Mouse (Mus musculus): ENCODE results near the gene Sowaha. TPM values are rescaled to one million over a fixed set of nuclear protein-coding genes. Genes with fewer than 3 reads are reported as not detected.
A peak's percentile ranks its signal among the peaks of the same experiment; 100 is the strongest.

Sowaha gene
- polyA plus RNA-seq, 1 experiment from 2014 or later, result 1.6 TPM

GRCm38 (mm10) chr11:53481088-53481730, 1.1 kb upstream of the Sowaha start:
- Histone ChIP-seq H3K4me3 (ENCODE audit: low read depth, low read length) (no peak overlapping the region), H3K27ac (ENCODE audit: low read length) (no peak overlapping the region), H3K9me3 (replicated peaks; ENCODE audit: control insufficient read depth, low read length, poor library complexity, severe bottlenecking) (no peaks in the 10 kb centered on the region), H3K4me2 (ENCODE audit: low read length) (no peak overlapping the region), H3K36me3 (ENCODE audit: control insufficient read depth, insufficient read depth, low read length) (no peaks in the 10 kb centered on the region), H3K9ac (ENCODE audit: low read depth, low read length) (no peak overlapping the region), H3K27me3 (ENCODE audit: control insufficient read depth, insufficient read depth, low read depth, low read length) (peaks cover 42% of the 10 kb centered on the region), H3K4me1 (ENCODE audit: control insufficient read depth, insufficient read depth, low read length) (peaks cover 11% of the 10 kb centered on the region; the same call in 1 of the 2 replicates)
- WGBS, result 76% methylated on average over 4 of the region's 4 CpGs
- ATAC-seq, result no peak

DNA sequence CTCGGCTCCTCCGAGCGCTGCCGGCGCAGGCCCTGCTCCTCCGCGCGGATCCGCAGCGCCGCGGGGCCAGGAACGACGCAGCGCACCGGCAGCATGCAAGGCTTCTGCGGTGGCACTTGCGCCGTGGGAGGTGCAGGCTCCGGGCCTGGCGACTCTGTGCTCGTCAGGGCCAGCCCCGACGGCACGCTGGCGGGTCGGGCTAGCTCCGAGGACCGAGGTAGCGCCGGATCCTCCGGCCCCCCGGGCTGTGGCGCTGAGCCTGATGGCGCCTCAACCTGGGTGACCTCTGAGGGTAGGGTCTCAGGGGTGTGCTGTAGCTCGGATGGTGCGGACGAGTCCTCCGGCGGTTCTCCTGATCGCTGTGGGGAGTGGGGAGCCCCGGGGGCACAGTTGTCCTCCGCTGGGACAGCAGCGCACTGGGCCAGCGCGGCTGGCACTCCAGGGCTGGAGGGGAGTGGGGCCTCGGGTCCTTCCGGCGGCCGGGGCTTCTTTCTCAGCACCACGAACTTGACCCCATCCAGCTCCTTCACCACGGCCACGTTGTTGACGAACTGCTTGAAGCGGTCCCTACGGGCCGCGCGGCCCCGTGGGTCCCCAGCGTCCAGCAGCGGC, 797 bp downstream of the Sowaha start:
- Histone ChIP-seq H3K4me2 (ENCODE audit: low read length) (peak overlapping the region; percentile 86), H3K27me3 (ENCODE audit: control insufficient read depth, insufficient read depth, low read depth, low read length) (peaks cover 41% of the 10 kb centered on the region), H3K4me1 (ENCODE audit: control insufficient read depth, insufficient read depth, low read length) (peaks cover 16% of the 10 kb centered on the region), H3K9ac (ENCODE audit: low read depth, low read length) (peak overlapping the region; percentile 70), H3K36me3 (ENCODE audit: control insufficient read depth, insufficient read depth, low read length) (no peaks in the 10 kb centered on the region), H3K27ac (ENCODE audit: low read length) (no peak overlapping the region), H3K4me3 (ENCODE audit: low read depth, low read length) (peak overlapping the region; percentile 55), H3K9me3 (replicated peaks; ENCODE audit: control insufficient read depth, low read length, poor library complexity, severe bottlenecking) (no peaks in the 10 kb centered on the region)
- ATAC-seq, result peak; percentile 25
- 1% methylated on average over 60 of the region's 62 CpGs for WGBS

DNA sequence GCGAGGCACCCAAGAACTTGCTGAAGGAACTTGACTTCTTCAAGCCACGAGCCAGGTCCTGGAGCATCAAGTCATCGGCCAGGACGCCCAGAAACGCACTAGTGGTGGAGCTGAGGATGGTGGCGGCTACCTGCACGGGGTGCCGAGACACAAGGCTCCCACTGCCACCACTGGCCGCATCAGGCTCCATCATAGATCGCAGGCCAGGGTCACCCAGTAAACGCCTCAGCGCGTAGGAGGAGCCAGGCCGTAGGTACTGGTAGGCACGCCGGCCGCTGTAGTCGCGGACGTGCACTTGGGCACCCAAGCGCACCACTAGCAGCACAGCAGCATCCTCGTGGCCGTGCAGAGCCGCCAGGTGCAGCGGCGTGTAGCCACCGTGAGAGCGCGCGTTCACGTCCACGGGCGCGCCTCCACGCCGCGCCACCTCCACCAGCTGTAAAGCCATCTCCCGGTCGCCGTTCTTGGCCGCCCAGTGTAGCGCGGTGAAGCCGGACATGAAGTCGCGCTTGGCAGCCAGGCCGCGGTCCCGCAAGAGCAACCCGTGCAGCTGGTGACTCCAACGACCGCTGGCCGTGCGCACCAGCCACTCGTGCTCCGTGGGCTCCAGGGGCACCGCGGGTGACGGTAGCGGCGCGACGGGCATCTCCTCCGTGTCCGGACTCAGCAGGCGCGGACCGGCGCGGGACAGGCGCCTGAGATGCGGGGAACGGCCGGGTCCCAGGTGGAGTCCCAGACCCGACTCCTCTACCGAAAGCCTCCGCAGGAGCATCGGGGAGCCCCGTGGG, 1.5 kb downstream of the Sowaha start:
- peak overlapping the region; percentile 55 for H3K4me3 ChIP-seq (ENCODE audit: low read depth, low read length)
- H3K36me3 ChIP-seq (ENCODE audit: control insufficient read depth, insufficient read depth, low read length), result no peaks in the 10 kb centered on the region
- ATAC-seq, result peak; percentile 29
- no peak overlapping the region for H3K27ac ChIP-seq (ENCODE audit: low read length)
- H3K27me3 ChIP-seq (ENCODE audit: control insufficient read depth, insufficient read depth, low read depth, low read length), result peaks cover 42% of the 10 kb centered on the region
- H3K4me1 ChIP-seq (ENCODE audit: control insufficient read depth, insufficient read depth, low read length), result peaks cover 16% of the 10 kb centered on the region
- H3K9me3 ChIP-seq (replicated peaks; ENCODE audit: control insufficient read depth, low read length, poor library complexity, severe bottlenecking), result no peaks in the 10 kb centered on the region
- WGBS, result 6% methylated on average over 76 of the region's 79 CpGs
- peak overlapping the region; percentile 70 for H3K9ac ChIP-seq (ENCODE audit: low read depth, low read length)
- peak overlapping the region; percentile 86 for H3K4me2 ChIP-seq (ENCODE audit: low read length)

DNA sequence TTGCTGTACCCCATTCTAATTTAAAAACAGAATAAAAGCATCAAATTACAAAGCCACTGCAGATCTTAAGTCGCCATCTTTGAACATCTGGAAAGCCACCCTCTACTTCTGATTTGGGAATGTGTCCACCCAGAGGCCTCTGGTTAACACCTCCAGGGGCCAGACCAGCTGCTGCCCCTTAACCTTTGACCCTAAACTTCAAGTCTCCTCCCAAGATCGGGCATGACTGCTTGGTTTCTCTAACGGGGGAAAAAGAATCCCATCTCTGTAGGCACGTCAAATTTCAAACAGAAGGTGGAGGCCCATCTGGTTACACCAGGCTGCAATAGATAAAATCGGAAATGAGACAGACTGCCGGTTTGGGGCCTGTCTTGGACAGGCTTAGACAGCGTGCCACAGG, 2.2 kb downstream of the Sowaha start:
- Histone ChIP-seq H3K4me2 (ENCODE audit: low read length) (no peak overlapping the region), H3K9ac (ENCODE audit: low read depth, low read length) (no peak overlapping the region), H3K9me3 (replicated peaks; ENCODE audit: control insufficient read depth, low read length, poor library complexity, severe bottlenecking) (no peaks in the 10 kb centered on the region), H3K4me3 (ENCODE audit: low read depth, low read length) (no peak overlapping the region), H3K27me3 (ENCODE audit: control insufficient read depth, insufficient read depth, low read depth, low read length) (peaks cover 38% of the 10 kb centered on the region), H3K4me1 (ENCODE audit: control insufficient read depth, insufficient read depth, low read length) (peaks cover 16% of the 10 kb centered on the region), H3K27ac (ENCODE audit: low read length) (no peak overlapping the region), H3K36me3 (ENCODE audit: control insufficient read depth, insufficient read depth, low read length) (no peaks in the 10 kb centered on the region)
- ATAC-seq, result no peak
- WGBS, result 52% methylated on average over 7 of the region's 7 CpGs

- Histone ChIP-seq H3K9me3 (replicated peaks; ENCODE audit: control insufficient read depth, low read length, poor library complexity, severe bottlenecking) (no peaks in the 10 kb centered on the region), H3K36me3 (ENCODE audit: control insufficient read depth, insufficient read depth, low read length) (no peaks in the 10 kb centered on the region), H3K4me2 (ENCODE audit: low read length) (peak overlapping the region; percentile 35), H3K4me1 (ENCODE audit: control insufficient read depth, insufficient read depth, low read length) (peaks cover 20% of the 10 kb centered on the region), H3K9ac (ENCODE audit: low read depth, low read length) (peak overlapping the region; percentile 0; the same call in 1 of the 2 replicates), H3K27me3 (ENCODE audit: control insufficient read depth, insufficient read depth, low read depth, low read length) (peaks cover 33% of the 10 kb centered on the region), H3K27ac (ENCODE audit: low read length) (peak overlapping the region; percentile 34), H3K4me3 (ENCODE audit: low read depth, low read length) (peak overlapping the region; percentile 19; the same call in 1 of the 2 replicates)
- WGBS, result 8% methylated on average over 8 of the region's 8 CpGs
- ATAC-seq, result no peak
Observed at GRCm38 (mm10) chr11:53475620-53476019, 4.5 kb downstream of the Sowaha start.

DNA sequence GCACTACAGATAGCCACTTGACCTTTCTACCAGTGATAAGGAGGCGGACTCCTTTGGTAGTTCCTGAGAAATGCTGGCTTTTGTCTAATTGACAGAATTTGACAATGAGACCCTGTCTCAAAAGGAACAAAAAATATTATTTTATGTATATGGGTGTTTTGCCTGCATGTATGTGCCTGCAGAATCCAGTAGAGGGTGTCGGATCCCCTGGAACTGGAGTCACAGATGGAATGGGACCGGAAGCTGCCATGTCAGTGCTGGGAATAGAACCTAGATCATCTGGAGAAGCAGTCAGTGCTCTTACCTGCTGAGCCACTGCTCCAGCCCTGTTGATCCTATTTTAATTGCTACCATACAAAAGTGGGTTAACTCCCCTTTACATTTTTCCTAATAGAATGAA, 7.4 kb downstream of the Sowaha start:
- WGBS, result 86% methylated on average over 3 of the region's 3 CpGs
- Histone ChIP-seq H3K9me3 (replicated peaks; ENCODE audit: control insufficient read depth, low read length, poor library complexity, severe bottlenecking) (no peaks in the 10 kb centered on the region), H3K4me2 (ENCODE audit: low read length) (no peak overlapping the region), H3K27ac (ENCODE audit: low read length) (no peak overlapping the region), H3K36me3 (ENCODE audit: control insufficient read depth, insufficient read depth, low read length) (no peaks in the 10 kb centered on the region), H3K4me1 (ENCODE audit: control insufficient read depth, insufficient read depth, low read length) (peaks cover 16% of the 10 kb centered on the region), H3K4me3 (ENCODE audit: low read depth, low read length) (no peak overlapping the region), H3K9ac (ENCODE audit: low read depth, low read length) (no peak overlapping the region), H3K27me3 (ENCODE audit: control insufficient read depth, insufficient read depth, low read depth, low read length) (peaks cover 11% of the 10 kb centered on the region)
- ATAC-seq, result no peak

DNA sequence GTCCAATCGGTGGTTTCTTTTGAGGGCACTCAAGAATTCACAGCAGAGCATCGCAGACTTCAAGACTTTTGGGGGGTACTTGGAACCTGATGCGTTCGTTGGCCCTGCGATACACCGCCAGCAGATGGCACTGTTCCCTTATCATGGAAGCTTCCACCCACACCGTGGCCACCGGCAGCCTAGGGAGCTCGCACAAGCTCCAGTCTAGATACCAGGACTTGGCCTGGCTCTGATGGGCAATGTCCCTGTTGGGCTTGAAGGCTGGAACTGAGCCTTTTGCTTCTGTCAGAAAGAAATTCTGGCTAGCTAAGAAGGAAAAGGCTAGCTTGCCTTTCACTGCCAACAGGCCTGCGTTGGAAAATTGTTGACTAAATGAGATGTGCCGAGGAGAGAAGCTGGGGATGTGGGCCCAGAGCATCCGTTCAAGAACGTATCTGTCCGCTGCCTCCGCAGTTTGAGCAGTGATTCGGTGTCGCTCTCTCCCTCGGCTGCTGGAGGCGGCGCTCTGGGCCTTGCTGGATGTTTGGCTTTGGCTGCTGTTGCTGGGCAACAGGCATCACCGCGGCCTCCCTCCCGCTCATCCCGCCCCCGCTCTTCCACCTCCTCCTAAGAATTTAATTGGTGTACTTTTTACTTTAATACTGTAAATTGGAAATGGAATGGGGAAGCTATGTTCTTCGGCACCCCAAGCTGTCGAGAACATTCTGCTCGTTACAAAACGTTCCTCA, 9.9 kb downstream of the Sowaha start, which contains the start of gene Gm9837:
Gene Gm9837 (minus strand): TSS at position 512 of the 728 bp plus-strand sequence.
- peak within 1 kb of the TSS; percentile 28 for H3K9ac ChIP-seq (ENCODE audit: low read depth, low read length)
- peak within 1 kb of the TSS; percentile 68 for H3K27ac ChIP-seq (ENCODE audit: low read length)
- ATAC-seq, result peak; percentile 85
- H3K4me2 ChIP-seq (ENCODE audit: low read length), result peak within 1 kb of the TSS; percentile 57
- no peaks in the 10 kb centered on the region for H3K36me3 ChIP-seq (ENCODE audit: control insufficient read depth, insufficient read depth, low read length)
- no peaks in the 10 kb centered on the region for H3K9me3 ChIP-seq (replicated peaks; ENCODE audit: control insufficient read depth, low read length, poor library complexity, severe bottlenecking)
- WGBS, result 2% methylated on average over 29 of the region's 29 CpGs
- H3K27me3 ChIP-seq (ENCODE audit: control insufficient read depth, insufficient read depth, low read depth, low read length), result peaks cover 27% of the 10 kb centered on the region
- H3K4me1 ChIP-seq (ENCODE audit: control insufficient read depth, insufficient read depth, low read length), result peaks cover 13% of the 10 kb centered on the region
- H3K4me3 ChIP-seq (ENCODE audit: low read depth, low read length), result peak within 1 kb of the TSS; percentile 12; the same call in 1 of the 2 replicates

DNA sequence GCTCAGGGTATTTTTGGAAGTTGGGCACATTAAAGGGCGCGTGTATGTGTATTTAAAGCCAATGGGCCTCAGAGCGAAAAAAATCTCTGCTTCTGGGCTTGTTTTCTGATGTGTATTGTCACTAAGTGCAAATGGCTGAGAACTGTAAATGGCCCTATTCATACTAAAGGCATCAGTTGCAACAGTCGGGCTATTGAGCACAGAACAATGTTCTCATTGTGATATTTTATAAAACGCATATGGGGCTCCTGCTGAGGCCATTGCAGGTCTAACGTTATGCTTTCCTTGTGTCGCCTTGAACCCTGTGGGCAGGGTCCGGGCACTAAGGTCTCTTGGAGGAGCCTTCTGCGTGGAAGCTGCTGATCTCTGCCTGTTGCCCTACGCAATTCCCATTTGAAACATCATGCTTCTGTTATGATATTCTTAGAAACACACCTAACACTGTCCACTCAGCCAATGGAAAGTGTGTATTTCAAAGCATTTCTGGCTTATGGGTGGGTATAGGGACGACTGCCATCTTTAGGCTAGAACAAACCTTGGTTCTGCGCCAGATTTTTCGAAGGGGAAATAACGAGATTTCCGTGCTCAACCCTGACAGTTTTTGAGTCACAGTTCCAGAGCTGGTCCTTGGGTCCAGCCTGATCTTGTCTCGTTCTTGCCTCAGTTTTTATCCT, 10.6 kb downstream of the Sowaha start:
- Histone ChIP-seq H3K27ac (ENCODE audit: low read length) (no peak overlapping the region; the same call in 1 of the 2 replicates), H3K4me2 (ENCODE audit: low read length) (peak overlapping the region; percentile 57; the same call in 1 of the 2 replicates), H3K9me3 (replicated peaks; ENCODE audit: control insufficient read depth, low read length, poor library complexity, severe bottlenecking) (no peaks in the 10 kb centered on the region), H3K4me1 (ENCODE audit: control insufficient read depth, insufficient read depth, low read length) (peaks cover 13% of the 10 kb centered on the region), H3K36me3 (ENCODE audit: control insufficient read depth, insufficient read depth, low read length) (no peaks in the 10 kb centered on the region), H3K9ac (ENCODE audit: low read depth, low read length) (no peak overlapping the region), H3K27me3 (ENCODE audit: control insufficient read depth, insufficient read depth, low read depth, low read length) (peaks cover 34% of the 10 kb centered on the region), H3K4me3 (ENCODE audit: low read depth, low read length) (no peak overlapping the region)
- no peak for ATAC-seq
- 33% methylated on average over 16 of the region's 16 CpGs for WGBS

All from midbrain, embryonic 16.5 days (tissue).